Comparison of ENCODE assay signal across 8 mouse cellular contexts in the genomic region with DNA sequence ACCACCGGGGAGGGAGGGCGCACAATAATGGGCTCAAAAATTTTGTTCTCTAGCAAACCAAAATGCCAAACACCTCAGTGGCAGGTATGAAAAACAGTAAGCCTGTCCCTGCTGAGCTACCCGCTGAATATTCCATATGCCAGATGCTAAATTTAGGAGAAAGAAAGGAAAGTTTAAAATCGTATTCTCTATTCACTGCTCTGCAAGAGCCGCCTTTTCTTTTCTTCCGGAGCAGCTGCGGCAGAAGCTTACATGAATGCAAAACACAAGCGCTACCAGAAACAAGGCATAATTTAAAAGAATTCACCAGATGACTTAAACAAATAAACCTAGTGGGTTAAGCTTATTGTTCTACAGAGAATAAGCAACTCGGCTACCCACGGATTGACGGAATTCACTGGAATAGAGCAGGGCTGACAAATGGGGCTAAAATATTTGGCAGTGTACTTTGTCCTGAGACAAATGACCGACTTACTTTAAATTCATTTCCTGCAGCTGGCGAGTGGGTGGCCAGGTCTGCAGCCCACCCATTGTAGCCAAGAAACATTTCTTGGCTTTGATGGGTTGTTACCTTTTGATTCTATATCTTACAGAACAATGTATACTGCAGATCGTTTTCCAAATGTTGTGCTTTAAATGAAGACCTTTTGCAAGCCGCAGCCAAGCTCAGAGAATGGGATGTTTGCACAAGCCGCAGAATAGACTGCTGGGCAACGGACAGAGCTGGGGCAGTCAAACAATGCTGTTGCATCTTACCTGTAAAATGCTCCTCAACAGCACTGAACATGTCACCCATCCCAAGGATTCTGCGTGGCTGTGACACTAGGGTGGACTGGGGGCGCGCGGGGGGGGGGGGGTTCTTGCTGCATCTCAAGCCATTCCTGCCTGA. TPM values are rescaled to one million over a fixed set of nuclear protein-coding genes. Genes with fewer than 3 reads are reported as not detected.
A peak's percentile ranks its signal among the peaks of the same experiment; 100 is the strongest.
DNase-seq lines count a peak whose midpoint lies in the region; ATAC-seq and TF ChIP-seq lines count a peak whose summit lies in the region.

No protein-coding gene starts in this region.

- 14% methylated on average over 21 of the region's 21 CpGs for WGBS in forebrain, postnatal 0 days
- WGBS in liver, embryonic 14.5 days (ENCODE audit: insufficient replicate concordance), result 27% methylated on average over 21 of the region's 21 CpGs
- WGBS in stomach, embryonic 16.5 days, result 12% methylated on average over 21 of the region's 21 CpGs

- ATAC-seq in forebrain, postnatal 0 days, result peak; percentile 74
- no peak for ATAC-seq in liver, embryonic 14.5 days (ENCODE audit: insufficient read depth)
- ATAC-seq in stomach, embryonic 16.5 days (ENCODE audit: insufficient read depth, low FRiP score), result no peak

- H3K27me3 ChIP-seq in forebrain, postnatal 0 days (ENCODE audit: insufficient read depth, low read length), result no peaks in the 10 kb centered on the region
- H3K27me3 ChIP-seq in liver, embryonic 14.5 days (ENCODE audit: control insufficient read depth, insufficient read depth, low read length), result no peaks in the 10 kb centered on the region; the same call in 1 of the 2 replicates
- H3K27me3 ChIP-seq in stomach, embryonic 16.5 days (ENCODE audit: control insufficient read depth, insufficient read depth, low read length), result no peaks in the 10 kb centered on the region

- no peaks in the 10 kb centered on the region for H3K36me3 ChIP-seq in forebrain, postnatal 0 days (ENCODE audit: insufficient read depth)
- no peaks in the 10 kb centered on the region for H3K36me3 ChIP-seq in liver, embryonic 14.5 days (replicated peaks; ENCODE audit: control insufficient read depth, insufficient read depth, low read depth)
- H3K36me3 ChIP-seq in stomach, embryonic 16.5 days (ENCODE audit: control insufficient read depth, insufficient read depth, low read length), result no peaks in the 10 kb centered on the region

- H3K4me2 ChIP-seq in forebrain, postnatal 0 days (ENCODE audit: low read depth), result peak overlapping the region; percentile 48
- peak overlapping the region; percentile 42 for H3K4me2 ChIP-seq in liver, embryonic 14.5 days (ENCODE audit: low read depth)
- peak overlapping the region; percentile 53 for H3K4me2 ChIP-seq in stomach, embryonic 16.5 days (ENCODE audit: low read depth, low read length)

- DNase-seq in left cerebral cortex, adult 18-20 months (ENCODE audit: low spot score in 2 of 2), result peak; percentile 5 to 26
- no peak for DNase-seq in left cerebral cortex, adult 11 months (ENCODE audit: low spot score)
- peak; percentile 63 to 68 for DNase-seq in cerebellum, postnatal 25 days
- DNase-seq in forebrain, postnatal 0 days, result peak; percentile 61
- no peak for DNase-seq in liver, embryonic 14.5 days (ENCODE audit: low read depth in 3 of 3, low spot score in 3 of 3)
- no peak for DNase-seq in spleen, postnatal 4 days (ENCODE audit: low spot score in 2 of 2)
- no peak for DNase-seq in gastrocnemius, postnatal 36 days

- intact Hi-C loops in gastrocnemius, postnatal 36 days (cut with DNase I), result no loop called here

- H3K9ac ChIP-seq in forebrain, postnatal 0 days, result peak overlapping the region; percentile 36
- H3K9ac ChIP-seq in liver, embryonic 14.5 days (replicated peaks), result no peak overlapping the region
- peak overlapping the region; percentile 4; the same call in 1 of the 2 replicates for H3K9ac ChIP-seq in stomach, embryonic 16.5 days (ENCODE audit: low read length)

- H3K27ac ChIP-seq in forebrain, postnatal 0 days (ENCODE audit: low read depth, low read length), result peak overlapping the region; percentile 17; the same call in 1 of the 2 replicates
- no peak overlapping the region for H3K27ac ChIP-seq in liver, embryonic 14.5 days
- no peak overlapping the region for H3K27ac ChIP-seq in stomach, embryonic 16.5 days (ENCODE audit: low read length)

- peaks cover 3% of the 10 kb centered on the region; the same call in 1 of the 2 replicates for H3K4me1 ChIP-seq in forebrain, postnatal 0 days (ENCODE audit: insufficient read depth)
- H3K4me1 ChIP-seq in liver, embryonic 14.5 days (replicated peaks; ENCODE audit: control insufficient read depth in 2 of 2, insufficient read depth in 2 of 2, low read length in 1 of 2), result no peaks in the 10 kb centered on the region
- no peaks in the 10 kb centered on the region for H3K4me1 ChIP-seq in stomach, embryonic 16.5 days (ENCODE audit: control insufficient read depth, insufficient read depth, low read length)

- H3K4me3 ChIP-seq in forebrain, postnatal 0 days (ENCODE audit: low read depth, low read length), result peak overlapping the region; percentile 28
- peak overlapping the region in 1 of 2 experiments; percentile 6; a peak in 1 of 4 replicates for H3K4me3 ChIP-seq in liver, embryonic 14.5 days (ENCODE audit: insufficient read depth in 1 of 2, low read depth in 2 of 2, low read length in 2 of 2)
- peak overlapping the region; percentile 34 for H3K4me3 ChIP-seq in stomach, embryonic 16.5 days (replicated peaks; ENCODE audit: low read length)

- no peak for TF ChIP-seq EP300 in liver, embryonic 14.5 days (IDR thresholded peaks at IDR 0.05; ENCODE audit: low read depth)

- no peaks in the 10 kb centered on the region for H3K9me3 ChIP-seq in forebrain, postnatal 0 days (ENCODE audit: low read length)
- no peaks in the 10 kb centered on the region for H3K9me3 ChIP-seq in liver, embryonic 14.5 days (ENCODE audit: control insufficient read depth, low read length)
- H3K9me3 ChIP-seq in stomach, embryonic 16.5 days (replicated peaks; ENCODE audit: control insufficient read depth, low read length), result no peaks in the 10 kb centered on the region

- no peak for TF ChIP-seq CTCF in forebrain, postnatal 0 days (IDR thresholded peaks at IDR 0.05; ENCODE audit: low read depth)
- no peak for TF ChIP-seq CTCF in liver, embryonic 14.5 days (IDR thresholded peaks at IDR 0.05; ENCODE audit: low read depth)

RNA-seq across cellular contexts. Expression of a gene that starts 43.8 kb away (rescaled TPM):
- total RNA-seq in left cerebral cortex, adult 18-20 months (2021), result 10 to 100 TPM; 36.8 to 43.7 TPM
- total RNA-seq in forebrain, postnatal 0 days (2014; rRNA removed), result 58.8 and 71.5 TPM in 2 replicates
- 23.6 and 32.4 TPM in 2 replicates for polyA plus RNA-seq in forebrain, postnatal 0 days (2015; fragmentation: Nextera tagmentation; extraction: Ambion mirVana)
- polyA plus RNA-seq in liver, embryonic 14.5 days (2012; rRNA removed), result 11.8 and 12.1 TPM in 2 replicates
- 8.8 and 10.7 TPM in 2 replicates for polyA plus RNA-seq in liver, embryonic 14.5 days (2014; fragmentation: Nextera tagmentation; extraction: Ambion mirVana)
- polyA plus RNA-seq in stomach, embryonic 16.5 days (2015; fragmentation: Nextera tagmentation; extraction: Ambion mirVana), result 43.6 and 44.3 TPM in 2 replicates
- total RNA-seq in gastrocnemius, postnatal 36 days (2021), result 10 to 100 TPM; 25.8 to 27.6 TPM

Comparison
In these comparisons a context has a peak if more than half of its experiments do, and no peak if none do; other contexts are left out.
1. DNase-seq: peak in left cerebral cortex, adult 18-20 months (2 of 2), cerebellum, postnatal 25 days (2 of 2) and forebrain, postnatal 0 days (single experiment); none in left cerebral cortex, adult 11 months (single experiment), liver, embryonic 14.5 days (0 of 3), spleen, postnatal 4 days (0 of 2) and gastrocnemius, postnatal 36 days (0 of 2).
2. Peak in every context shown above with its lines, with median percentiles within 50 percentile points of each other: H3K4me2 ChIP-seq.